Mouse (Mus musculus): Measurements from ENCODE around the gene Mgp. TPM values are rescaled to one million over a fixed set of nuclear protein-coding genes. Genes with fewer than 3 reads are reported as not detected.

The Mgp gene
- 93.7 and 131 TPM in 2 replicates for polyA plus RNA-seq (2012; rRNA removed)

GRCm38 (mm10) chr6:136875670-136876069 is at the start of gene Mgp:
Mgp (minus strand) TSS chr6:136875823.
- Histone ChIP-seq H3K4me1 (ENCODE audit: control insufficient read depth, insufficient read depth, low read length) (no peaks in the 10 kb centered on the region), H3K27ac (ENCODE audit: insufficient read depth, low read length) (no peak within 1 kb of the TSS), H3K4me3 (replicated peaks; ENCODE audit: insufficient read depth, low read depth, low read length) (no peak within 1 kb of the TSS), H3K27me3 (ENCODE audit: control insufficient read depth, insufficient read depth, low read length) (no peaks in the 10 kb centered on the region)
- 23% methylated on average over 9 of the region's 9 CpGs for WGBS
- DNase-seq, result no peak
- TF ChIP-seq CTCF (IDR thresholded peaks at IDR 0.05; ENCODE audit: borderline replicate concordance, insufficient read depth, low read depth, low read length) (no peak), POLR2A (IDR thresholded peaks at IDR 0.05; ENCODE audit: borderline replicate concordance, insufficient read depth, low read length) (no peak)

- Histone ChIP-seq H3K4me1 (ENCODE audit: control insufficient read depth, insufficient read depth, low read length) (no peaks in the 10 kb centered on the region), H3K4me3 (replicated peaks; ENCODE audit: insufficient read depth, low read depth, low read length) (no peak overlapping the region), H3K27me3 (ENCODE audit: control insufficient read depth, insufficient read depth, low read length) (no peaks in the 10 kb centered on the region), H3K27ac (ENCODE audit: insufficient read depth, low read length) (no peak overlapping the region)
- no peak for DNase-seq
- TF ChIP-seq CTCF (IDR thresholded peaks at IDR 0.05; ENCODE audit: borderline replicate concordance, insufficient read depth, low read depth, low read length) (no peak), POLR2A (IDR thresholded peaks at IDR 0.05; ENCODE audit: borderline replicate concordance, insufficient read depth, low read length) (no peak)
- 72% methylated on average over 8 of the region's 8 CpGs for WGBS
These were observed 49.4 kb upstream of the Mgp start for GRCm38 (mm10) chr6:136925049-136925448.

- TF ChIP-seq CTCF (IDR thresholded peaks at IDR 0.05; ENCODE audit: borderline replicate concordance, insufficient read depth, low read depth, low read length) (no peak), POLR2A (IDR thresholded peaks at IDR 0.05; ENCODE audit: borderline replicate concordance, insufficient read depth, low read length) (no peak)
- 63% methylated on average over 8 of the region's 8 CpGs for WGBS
- Histone ChIP-seq H3K4me1 (ENCODE audit: control insufficient read depth, insufficient read depth, low read length) (no peaks in the 10 kb centered on the region), H3K27me3 (ENCODE audit: control insufficient read depth, insufficient read depth, low read length) (no peaks in the 10 kb centered on the region), H3K4me3 (replicated peaks; ENCODE audit: insufficient read depth, low read depth, low read length) (no peak within 1 kb of the TSS), H3K27ac (ENCODE audit: insufficient read depth, low read length) (no peak within 1 kb of the TSS)
- no peak for DNase-seq
These were observed 47.9 kb upstream of the Mgp start, which contains the start of gene Pde6h for GRCm38 (mm10) chr6:136923532-136923931. Pde6h (plus strand) TSS chr6:136923832.

- 88% methylated on average over 7 of the region's 7 CpGs for WGBS
- H3K27ac ChIP-seq (ENCODE audit: insufficient read depth, low read length), result no peak overlapping the region
These were observed 47.2 kb upstream of the Mgp start for GRCm38 (mm10) chr6:136922871-136923270.

DNA sequence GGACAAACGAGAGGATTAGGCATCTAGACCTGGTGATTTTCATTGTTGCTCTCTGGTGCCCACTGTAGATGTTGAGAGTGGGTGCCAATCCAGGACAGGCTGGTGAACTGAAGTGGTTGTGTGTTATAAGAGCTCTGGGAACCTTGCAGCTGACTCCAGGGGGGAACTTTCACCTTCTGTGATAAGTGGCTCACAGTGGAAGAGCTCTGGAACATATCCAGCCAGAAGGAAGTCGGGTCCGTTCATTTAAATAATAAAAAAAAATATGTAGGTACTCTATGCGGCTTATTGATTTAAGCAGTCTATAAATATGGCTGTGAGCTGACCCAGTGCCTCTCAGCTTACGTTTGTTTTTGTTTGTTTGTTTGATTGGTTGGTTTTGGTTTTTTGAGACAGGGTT is 46.5 kb upstream of the Mgp start, which contains the start of gene Erp27:
TSS of gene Erp27 (minus strand) at position 101 of the 400 bp plus-strand sequence.
- WGBS, result 71% methylated on average over 5 of the region's 5 CpGs

More at GRCm38 (mm10) chr6:136922871-136923270, 47.2 kb upstream of the Mgp start:
- Histone ChIP-seq H3K4me3 (replicated peaks; ENCODE audit: insufficient read depth, low read depth, low read length) (no peak overlapping the region), H3K27me3 (ENCODE audit: control insufficient read depth, insufficient read depth, low read length) (no peaks in the 10 kb centered on the region), H3K4me1 (ENCODE audit: control insufficient read depth, insufficient read depth, low read length) (no peaks in the 10 kb centered on the region)
- TF ChIP-seq CTCF (IDR thresholded peaks at IDR 0.05; ENCODE audit: borderline replicate concordance, insufficient read depth, low read depth, low read length), result no peak
- TF ChIP-seq POLR2A (IDR thresholded peaks at IDR 0.05; ENCODE audit: borderline replicate concordance, insufficient read depth, low read length), result no peak
- DNase-seq, result no peak

DNA sequence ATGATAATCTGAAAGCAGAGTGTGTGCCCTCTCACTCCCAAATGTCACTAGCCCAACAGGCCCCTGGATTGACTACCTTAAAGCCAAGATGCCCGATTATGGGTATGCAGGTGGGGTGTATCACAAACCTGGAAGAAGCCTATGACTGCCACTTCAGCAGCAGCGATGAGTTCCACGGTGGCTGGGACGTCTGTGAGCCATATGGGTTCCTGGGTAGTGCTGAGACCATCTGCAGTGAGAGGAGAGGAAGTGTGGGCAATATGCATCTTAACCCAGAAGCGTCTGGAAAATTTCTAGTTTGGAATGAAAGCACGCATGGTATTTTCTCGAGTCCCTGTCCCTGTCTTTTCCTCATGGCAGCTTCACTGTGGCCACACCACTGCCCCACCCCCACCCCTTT is 46.0 kb upstream of the Mgp start:
- Histone ChIP-seq H3K4me3 (replicated peaks; ENCODE audit: insufficient read depth, low read depth, low read length) (no peak overlapping the region), H3K27me3 (ENCODE audit: control insufficient read depth, insufficient read depth, low read length) (no peaks in the 10 kb centered on the region), H3K27ac (ENCODE audit: insufficient read depth, low read length) (no peak overlapping the region), H3K4me1 (ENCODE audit: control insufficient read depth, insufficient read depth, low read length) (no peaks in the 10 kb centered on the region)
- no peak for TF ChIP-seq CTCF (IDR thresholded peaks at IDR 0.05; ENCODE audit: borderline replicate concordance, insufficient read depth, low read depth, low read length)
- TF ChIP-seq POLR2A (IDR thresholded peaks at IDR 0.05; ENCODE audit: borderline replicate concordance, insufficient read depth, low read length), result no peak
- no peak for DNase-seq
- WGBS, result 60% methylated on average over 7 of the region's 7 CpGs

More for the DNA sequence above, 46.5 kb upstream of the Mgp start, which contains the start of gene Erp27:
- DNase-seq, result no peak
- no peak for TF ChIP-seq CTCF (IDR thresholded peaks at IDR 0.05; ENCODE audit: borderline replicate concordance, insufficient read depth, low read depth, low read length)
- TF ChIP-seq POLR2A (IDR thresholded peaks at IDR 0.05; ENCODE audit: borderline replicate concordance, insufficient read depth, low read length), result no peak
- H3K27ac ChIP-seq (ENCODE audit: insufficient read depth, low read length), result no peak within 1 kb of the TSS
- H3K27me3 ChIP-seq (ENCODE audit: control insufficient read depth, insufficient read depth, low read length), result no peaks in the 10 kb centered on the region
- H3K4me3 ChIP-seq (replicated peaks; ENCODE audit: insufficient read depth, low read depth, low read length), result no peak within 1 kb of the TSS
- no peaks in the 10 kb centered on the region for H3K4me1 ChIP-seq (ENCODE audit: control insufficient read depth, insufficient read depth, low read length)

DNA sequence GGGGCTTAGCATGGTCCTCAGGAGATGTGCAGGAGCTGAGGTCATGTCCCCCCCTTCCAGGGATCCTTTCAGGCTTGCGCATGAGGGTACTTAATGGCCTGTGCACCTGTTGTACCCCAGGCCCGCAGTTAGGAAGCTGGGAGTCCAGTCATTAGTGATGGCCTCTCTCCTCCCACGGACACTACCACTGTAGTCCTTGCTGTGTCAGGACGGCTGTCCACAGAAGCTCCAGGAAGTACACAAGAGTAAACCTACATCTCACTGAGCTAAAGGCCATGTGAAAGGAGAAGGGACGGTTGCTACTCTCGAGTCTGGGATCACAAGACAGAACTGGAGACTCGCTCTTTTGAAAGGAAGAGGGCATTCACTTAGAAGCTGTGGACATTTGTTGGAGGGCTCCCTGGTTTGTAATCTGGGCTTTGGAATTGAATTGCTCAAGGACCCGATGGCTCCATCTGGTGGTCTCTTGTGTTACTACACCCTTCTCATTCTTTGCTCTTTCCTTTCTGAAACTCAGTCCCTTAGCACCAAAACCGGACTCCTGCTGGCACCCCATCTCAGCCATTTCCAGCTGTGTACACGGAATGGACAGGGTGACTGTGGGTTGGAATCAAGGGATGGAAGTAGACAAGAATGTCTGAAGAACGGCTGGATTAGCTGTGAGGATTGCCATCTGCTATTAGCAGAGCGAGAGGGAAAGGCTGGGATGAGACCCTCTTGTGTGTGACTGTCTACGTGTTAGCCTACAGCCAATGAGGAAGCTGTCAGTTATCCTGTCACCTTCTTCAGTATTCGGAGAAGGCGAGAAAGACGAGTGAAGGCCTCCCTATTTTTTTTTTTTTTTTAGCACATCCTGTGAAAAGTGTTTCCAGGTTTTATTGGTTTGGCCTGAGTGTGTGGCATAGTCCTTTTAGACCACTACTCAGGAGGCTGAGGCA is 45.0 kb upstream of the Mgp start:
- peak; percentile 37 for DNase-seq
- Histone ChIP-seq H3K27ac (ENCODE audit: insufficient read depth, low read length) (no peak overlapping the region), H3K27me3 (ENCODE audit: control insufficient read depth, insufficient read depth, low read length) (no peaks in the 10 kb centered on the region), H3K4me3 (replicated peaks; ENCODE audit: insufficient read depth, low read depth, low read length) (no peak overlapping the region), H3K4me1 (ENCODE audit: control insufficient read depth, insufficient read depth, low read length) (no peaks in the 10 kb centered on the region)
- WGBS, result 42% methylated on average over 16 of the region's 16 CpGs
- TF ChIP-seq POLR2A (IDR thresholded peaks at IDR 0.05; ENCODE audit: borderline replicate concordance, insufficient read depth, low read length) (no peak), CTCF (IDR thresholded peaks at IDR 0.05; ENCODE audit: borderline replicate concordance, insufficient read depth, low read depth, low read length) (peak; percentile 54; the same call in 1 of the 2 replicates)

DNA sequence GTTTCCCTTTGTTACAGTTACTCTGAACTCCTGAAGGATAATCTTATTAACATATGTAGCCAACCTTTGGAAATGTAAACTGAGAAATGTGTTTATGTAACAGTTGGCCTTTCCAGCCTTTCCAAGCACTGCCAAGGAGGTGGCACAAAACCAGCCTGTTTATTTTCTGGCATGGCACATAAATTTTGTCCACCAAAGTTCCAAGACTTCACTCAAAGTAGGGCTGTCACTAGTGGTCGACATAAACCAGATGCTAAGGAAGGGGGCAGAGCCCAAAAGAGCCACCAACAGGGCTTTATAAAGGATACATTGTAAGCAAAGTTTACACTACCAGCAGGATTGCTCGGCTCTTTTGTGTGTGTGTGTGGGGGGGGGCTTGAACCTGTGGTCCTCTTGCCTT is 42.3 kb upstream of the Mgp start:
- Histone ChIP-seq H3K4me1 (ENCODE audit: control insufficient read depth, insufficient read depth, low read length) (no peaks in the 10 kb centered on the region), H3K4me3 (replicated peaks; ENCODE audit: insufficient read depth, low read depth, low read length) (no peak overlapping the region), H3K27ac (ENCODE audit: insufficient read depth, low read length) (no peak overlapping the region), H3K27me3 (ENCODE audit: control insufficient read depth, insufficient read depth, low read length) (no peaks in the 10 kb centered on the region)
- TF ChIP-seq POLR2A (IDR thresholded peaks at IDR 0.05; ENCODE audit: borderline replicate concordance, insufficient read depth, low read length) (no peak), CTCF (IDR thresholded peaks at IDR 0.05; ENCODE audit: borderline replicate concordance, insufficient read depth, low read depth, low read length) (no peak)
- DNase-seq, result no peak
- 7% methylated on average over 2 of the region's 2 CpGs for WGBS

All from cerebellum, adult 2 months (tissue).